12 mouse cellular contexts compared by ENCODE assay signal in the genomic region with DNA sequence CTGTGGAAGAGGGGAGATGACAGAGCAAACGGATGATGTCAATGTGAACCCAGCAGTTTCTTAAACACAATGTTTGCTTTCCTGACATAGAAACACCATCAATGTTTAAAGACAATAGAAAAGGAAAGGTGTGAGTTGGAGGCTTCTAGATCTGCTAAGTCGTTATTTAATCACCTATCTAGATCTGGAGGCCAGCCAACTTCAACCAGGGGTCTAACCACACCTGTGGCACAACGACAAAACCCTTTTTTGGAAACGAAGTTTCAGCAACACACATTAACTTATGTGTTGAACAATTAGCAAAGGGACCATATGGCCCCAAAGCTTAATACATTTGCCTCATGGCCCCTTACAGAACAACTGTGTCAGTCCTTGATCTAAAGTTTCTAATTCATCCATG.
"Had no signal": no experiment of that assay in that cellular context is flagged by ENCODE, and none has a peak within 500 bp of the region (broad histone marks: within the 10 kb centered on the region; RNA-seq: fewer than 3 reads in every experiment).

No protein-coding gene starts in this region.

- H3K36me3 ChIP-seq: limb, embryonic 13.5 days had no signal

- H3K27me3 ChIP-seq: limb, embryonic 13.5 days had no signal

- ATAC-seq: midbrain, embryonic 16.5 days had no signal

- H3K9ac ChIP-seq: limb, embryonic 13.5 days; liver, embryonic 14.5 days had no signal

- H3K4me3 ChIP-seq: limb, embryonic 13.5 days had no signal

- H3K4me2 ChIP-seq: limb, embryonic 13.5 days; midbrain, embryonic 11.5 days had no signal

- H3K4me1 ChIP-seq: limb, embryonic 13.5 days had no signal

- DNase-seq: kidney, adult 8-10 months; kidney, postnatal 4 days; left cerebral cortex, postnatal 4 days; lung, adult 18-20 months; right cerebral cortex, postnatal 14 days; thymus, adult 18-20 months had no signal

- H3K27ac ChIP-seq: kidney, postnatal 0 days; limb, embryonic 13.5 days; liver, embryonic 14.5 days; stomach, postnatal 0 days had no signal
